Mouse (Mus musculus): ENCODE data around the gene Cbx4.

DNA sequence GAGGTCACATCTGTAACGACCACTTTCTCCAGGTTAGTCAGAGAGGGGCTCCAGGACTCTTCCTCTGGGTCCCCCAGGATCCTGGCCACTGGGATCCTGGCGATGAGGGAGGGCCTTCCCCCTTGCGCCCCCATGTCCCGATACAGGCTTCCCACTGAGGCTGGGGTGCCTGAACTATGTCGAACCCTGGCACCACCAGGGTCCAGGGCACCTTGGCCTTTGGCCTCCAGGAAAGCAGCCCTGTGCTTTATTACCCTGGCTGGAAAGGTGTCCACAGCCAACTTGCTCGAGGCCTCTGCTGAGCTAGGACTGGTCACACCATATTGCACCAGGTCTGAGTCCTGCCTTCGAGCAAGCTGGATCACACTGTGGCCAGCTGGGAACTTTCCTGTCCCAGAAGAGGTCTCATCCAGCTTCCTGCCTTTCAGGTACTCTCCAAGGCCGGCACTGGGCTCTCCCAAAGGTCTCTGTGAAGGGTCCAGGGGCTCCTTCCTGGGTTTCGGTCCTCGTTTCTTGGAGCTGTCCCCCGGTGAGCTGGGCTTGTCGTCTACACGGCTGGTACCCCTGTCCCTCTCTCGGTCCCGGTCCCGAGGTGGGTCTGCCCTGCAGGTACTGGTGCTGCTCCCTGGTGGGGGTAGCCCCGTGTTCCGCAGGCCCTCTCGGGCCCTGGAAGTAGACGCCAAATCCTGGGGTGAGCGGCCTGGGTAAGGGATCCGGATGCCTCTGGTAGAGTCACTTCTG lies 47.1 kb downstream of the Cbx4 start:
- TF ChIP-seq GATA1 (IDR thresholded peaks at IDR 0.05; ENCODE audit: borderline replicate concordance, low read length) (no peak), FLI1 (IDR thresholded peaks at IDR 0.05; ENCODE audit: low read length) (no peak)

All from megakaryocyte, embryonic 14.5 days (primary cell).